Mouse (Mus musculus) ovary, postnatal 14 days (tissue): ENCODE measurements around the gene Luzp1.
A peak's percentile ranks its signal among the peaks of the same experiment; 100 is the strongest.

Experiments
- DNase-seq: peaks from one replicate; pipeline ENCODE4 v3.0.0; 2022; ENCODE audit warnings: low spot score

The Luzp1 gene

DNA sequence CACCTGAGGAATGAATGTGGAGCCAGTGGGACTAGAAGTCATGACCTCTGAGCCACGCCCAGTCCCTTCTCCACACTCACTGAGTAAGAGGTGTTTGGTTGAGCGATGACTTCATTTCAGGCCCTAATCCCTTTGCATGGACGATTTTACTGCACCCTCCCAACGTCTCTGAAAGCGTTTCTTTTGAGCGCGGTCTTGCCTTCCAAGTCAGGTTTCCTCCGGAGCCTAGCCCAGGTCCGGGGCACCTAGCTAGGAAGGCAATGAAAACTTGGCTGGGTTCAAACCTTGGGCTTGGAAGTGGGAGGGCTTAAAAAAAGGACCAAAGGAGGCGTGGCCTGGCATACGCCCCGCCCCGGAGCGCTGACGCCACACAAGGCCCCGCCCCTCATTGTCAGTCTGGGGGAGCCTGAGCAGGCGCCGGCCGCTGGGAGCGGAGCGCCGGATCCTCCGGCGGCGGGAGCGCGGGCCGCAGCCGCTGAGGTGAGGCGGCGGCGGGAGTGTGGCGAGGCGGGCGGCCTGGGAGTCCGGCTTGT lies at the start of gene Luzp1:
Gene Luzp1, plus strand, starts transcription at position 391 of the 533 bp plus-strand sequence.
- peak; percentile 96 for DNase-seq

DNA sequence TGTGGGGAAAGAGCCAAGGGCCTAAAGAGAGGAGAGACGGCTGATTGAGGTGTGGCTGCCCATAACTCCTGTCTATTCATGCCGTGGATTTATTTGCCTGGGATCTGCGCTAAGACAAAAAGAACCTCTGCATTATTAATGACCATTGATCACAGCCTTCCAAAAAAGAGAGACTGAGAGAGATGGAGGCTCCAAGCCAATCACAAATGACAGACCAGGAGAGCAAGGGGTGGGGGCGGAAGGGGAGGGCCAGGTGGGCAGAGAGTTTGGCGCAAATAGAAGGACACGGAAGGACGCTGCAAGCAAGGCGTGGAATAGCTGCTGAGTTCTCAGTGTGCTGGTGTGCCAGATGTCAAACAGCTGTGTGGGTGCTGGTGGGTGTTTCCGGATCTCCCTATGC lies 46.3 kb upstream of the Luzp1 start, which contains the start of gene Htr1d:
Gene Htr1d, plus strand, starts transcription at position 301 of the 400 bp plus-strand sequence.
- DNase-seq, result no peak

DNA sequence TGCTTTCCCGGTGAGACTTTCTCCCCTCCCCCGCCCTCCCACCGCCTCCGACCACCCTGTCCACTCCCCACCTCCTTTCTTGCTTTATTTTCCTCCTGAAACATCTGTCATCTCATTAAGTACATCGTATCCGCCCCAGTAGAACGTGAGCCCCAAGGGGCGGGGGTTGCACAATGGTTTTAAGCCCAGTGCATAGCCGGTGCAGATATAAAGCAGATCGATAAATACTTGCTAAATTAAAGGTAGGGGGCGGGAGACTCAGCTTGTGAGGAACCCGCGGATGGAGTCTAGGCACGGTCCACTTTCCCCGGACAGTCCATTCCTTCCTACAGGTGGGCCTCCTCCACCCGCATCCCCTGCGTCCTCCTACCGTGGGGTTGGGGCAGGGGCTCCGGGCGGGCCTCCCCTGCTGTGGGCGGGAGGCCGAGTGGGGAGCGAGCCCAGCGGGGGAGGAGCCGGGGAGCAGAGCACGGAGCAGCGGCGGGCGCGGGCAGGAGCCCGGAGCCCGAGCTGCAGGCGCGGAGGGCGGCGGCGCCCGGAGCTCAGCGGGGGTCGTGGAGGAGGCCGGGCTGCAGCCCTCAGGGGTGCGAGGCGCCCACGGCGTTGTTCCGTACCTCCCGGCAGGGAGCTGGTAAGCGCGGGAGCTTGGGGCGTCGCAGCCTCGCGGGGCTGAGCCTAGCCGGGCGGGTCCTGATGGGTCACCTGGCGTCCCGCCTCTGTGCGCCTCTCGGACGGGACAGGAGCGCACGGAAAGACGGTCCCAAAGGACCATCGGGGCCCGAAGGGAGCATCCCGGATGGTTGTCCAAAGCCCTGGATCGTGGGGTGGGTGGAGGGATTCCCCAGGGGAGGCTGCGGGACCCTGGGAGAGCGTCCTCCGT lies 45.2 kb upstream of the Luzp1 start:
- DNase-seq, result no peak

DNA sequence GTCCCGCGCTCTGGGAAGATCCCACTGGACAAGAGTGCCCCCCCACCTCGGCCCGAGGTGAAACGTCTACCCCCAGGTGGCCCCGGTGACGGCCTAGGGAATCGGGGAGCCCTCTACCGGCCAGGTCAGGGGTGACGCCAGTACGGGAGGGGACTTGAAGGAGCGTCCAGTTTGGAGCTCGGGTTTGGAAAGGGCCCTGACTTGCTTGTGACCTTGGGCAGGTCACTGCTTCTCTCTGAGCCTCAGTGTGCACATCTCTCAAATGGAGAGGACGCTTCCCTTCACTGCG lies 44.6 kb upstream of the Luzp1 start:
- DNase-seq, result no peak

GRCm38 (mm10) chr4:136430609-136431375 lies 38.8 kb upstream of the Luzp1 start:
- DNase-seq, result no peak

GRCm38 (mm10) chr4:136431376-136431693 lies 38.2 kb upstream of the Luzp1 start:
- peak; percentile 59 for DNase-seq

GRCm38 (mm10) chr4:136434029-136434428 lies 35.5 kb upstream of the Luzp1 start:
- DNase-seq, result no peak

GRCm38 (mm10) chr4:136439106-136439505 lies 30.5 kb upstream of the Luzp1 start:
- DNase-seq, result no peak

DNA sequence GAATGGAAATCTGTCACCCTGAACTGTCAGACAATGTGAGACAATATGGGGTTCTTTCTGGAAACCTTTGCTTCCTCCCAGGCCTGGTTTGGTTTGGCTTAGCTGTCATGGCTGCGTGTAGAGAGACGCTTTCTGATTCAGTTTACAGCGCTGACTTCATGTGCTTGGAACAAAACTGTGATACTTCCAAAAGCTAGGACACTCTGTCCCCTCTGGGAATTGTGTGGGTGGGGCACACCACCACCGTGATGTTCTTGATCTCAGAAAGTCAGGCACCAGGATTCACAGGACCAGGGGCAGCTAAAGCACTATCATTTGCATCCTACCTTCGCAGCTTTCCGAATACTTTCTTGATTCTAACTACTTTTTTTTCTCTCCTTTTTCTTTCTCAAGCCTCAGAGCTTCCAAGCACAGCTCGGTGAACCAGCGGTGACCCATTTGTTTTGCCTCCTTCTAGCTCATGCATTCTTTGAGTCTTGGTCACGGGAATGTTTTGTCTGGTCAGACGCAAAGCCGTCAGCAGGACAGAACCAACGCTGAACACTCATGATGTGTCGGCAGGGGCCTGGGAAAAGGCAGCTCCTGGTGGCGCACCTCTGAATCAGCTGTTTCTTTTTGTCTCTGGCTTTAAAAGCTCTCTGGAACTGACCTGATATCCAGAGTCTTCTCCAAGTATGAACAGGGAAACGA lies 28.1 kb upstream of the Luzp1 start:
- DNase-seq, result no peak

GRCm38 (mm10) chr4:136444561-136444960 lies 25.0 kb upstream of the Luzp1 start:
- DNase-seq, result no peak

DNA sequence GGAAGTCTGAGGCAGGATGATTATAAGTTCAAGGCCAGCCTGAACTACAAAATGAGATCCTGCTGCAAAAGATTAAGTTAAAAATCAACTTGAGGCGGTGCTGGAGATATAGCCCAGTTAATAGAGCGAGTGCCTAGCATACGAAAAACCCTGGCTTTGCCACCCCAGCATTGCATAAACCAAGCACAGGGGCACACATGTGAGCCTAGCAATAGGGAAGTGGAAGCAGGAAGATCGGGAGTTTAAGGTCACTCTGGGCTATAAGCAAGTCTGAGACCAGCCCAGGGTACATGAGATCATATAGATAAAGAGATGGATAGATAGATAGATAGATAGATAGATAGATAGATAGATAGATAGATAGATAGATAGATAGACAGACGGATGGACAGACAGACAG lies 19.8 kb upstream of the Luzp1 start:
- no peak for DNase-seq

- no peak for DNase-seq
Measured at GRCm38 (mm10) chr4:136450271-136450670, 19.3 kb upstream of the Luzp1 start.

DNA sequence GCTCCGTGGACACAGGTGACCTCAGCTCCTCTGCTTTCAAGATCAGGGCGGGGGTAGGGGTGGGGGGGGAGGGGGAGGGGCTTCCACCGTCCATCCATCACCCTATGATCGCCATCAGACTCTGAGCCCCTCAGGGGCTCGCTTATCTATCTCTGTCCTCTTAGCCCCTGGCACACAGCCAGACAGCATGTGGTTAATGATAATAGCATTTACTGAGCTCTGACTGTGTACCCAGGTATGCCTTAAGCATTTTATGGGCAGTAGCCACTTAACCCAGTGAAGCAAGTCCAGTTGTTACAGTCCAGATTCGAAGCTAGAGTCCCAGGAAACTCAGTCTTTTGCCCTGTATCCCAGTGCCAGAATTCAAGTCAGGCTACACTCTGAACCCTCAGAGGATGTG lies 18.0 kb upstream of the Luzp1 start:
- DNase-seq, result no peak

DNA sequence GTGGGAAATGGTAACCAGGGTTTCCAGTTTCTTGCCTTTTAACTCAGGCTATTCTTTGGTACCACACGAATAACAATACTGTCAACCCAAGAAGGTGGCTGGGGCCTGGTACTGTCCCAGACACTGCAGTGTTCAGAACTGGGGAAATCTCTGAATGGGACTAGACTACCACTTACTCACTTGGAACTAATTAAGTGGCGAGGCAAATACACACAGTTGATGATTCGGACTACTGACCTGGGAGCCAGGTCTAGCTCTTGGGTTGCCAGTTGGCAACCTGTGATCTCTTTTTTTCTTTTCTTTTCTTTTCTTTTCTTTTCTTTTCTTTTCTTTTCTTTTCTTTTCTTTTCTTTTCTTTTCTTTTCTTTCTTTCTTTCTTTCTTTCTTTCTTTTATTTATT lies 17.3 kb upstream of the Luzp1 start:
- no peak for DNase-seq

DNA sequence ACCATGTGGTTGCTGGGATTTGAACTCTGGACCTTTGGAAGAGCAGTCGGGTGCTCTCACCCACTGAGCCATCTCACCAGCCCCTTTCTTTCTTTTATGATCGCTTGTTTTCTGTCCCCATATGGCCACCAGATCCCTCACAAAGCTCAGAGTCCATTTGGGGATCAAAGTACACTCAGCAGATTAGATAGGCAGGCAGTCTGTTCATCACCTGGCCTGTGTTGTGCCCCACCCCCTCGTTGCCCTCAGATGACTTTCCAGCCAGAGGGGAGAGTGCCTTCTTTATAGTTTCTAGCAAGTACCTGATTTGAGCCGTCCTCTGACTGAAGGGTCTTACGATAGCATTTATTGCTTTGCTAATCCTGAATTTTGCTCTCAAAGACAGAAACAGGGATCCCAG lies 16.8 kb upstream of the Luzp1 start:
- DNase-seq, result no peak

DNA sequence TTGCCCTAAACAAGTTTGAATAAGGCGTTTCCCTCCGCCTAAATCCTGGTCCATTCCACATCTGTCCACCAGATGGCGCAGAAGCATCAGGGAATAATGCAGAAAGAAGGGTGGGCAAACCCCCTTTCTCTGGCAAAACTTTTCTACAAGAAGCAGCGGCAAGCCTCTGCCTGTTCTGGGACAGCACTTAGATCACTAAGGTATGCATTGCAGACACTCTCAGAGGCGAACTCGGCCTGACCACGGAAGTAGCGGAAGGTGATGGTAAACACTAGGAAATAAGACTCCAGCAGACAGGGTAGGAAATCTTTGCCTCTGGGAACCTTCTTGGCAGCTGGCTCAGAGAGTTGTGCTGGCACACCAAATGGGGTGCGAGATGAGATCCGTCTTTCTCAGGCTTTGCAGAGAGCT lies 14.7 kb upstream of the Luzp1 start:
- peak; percentile 88 for DNase-seq

DNA sequence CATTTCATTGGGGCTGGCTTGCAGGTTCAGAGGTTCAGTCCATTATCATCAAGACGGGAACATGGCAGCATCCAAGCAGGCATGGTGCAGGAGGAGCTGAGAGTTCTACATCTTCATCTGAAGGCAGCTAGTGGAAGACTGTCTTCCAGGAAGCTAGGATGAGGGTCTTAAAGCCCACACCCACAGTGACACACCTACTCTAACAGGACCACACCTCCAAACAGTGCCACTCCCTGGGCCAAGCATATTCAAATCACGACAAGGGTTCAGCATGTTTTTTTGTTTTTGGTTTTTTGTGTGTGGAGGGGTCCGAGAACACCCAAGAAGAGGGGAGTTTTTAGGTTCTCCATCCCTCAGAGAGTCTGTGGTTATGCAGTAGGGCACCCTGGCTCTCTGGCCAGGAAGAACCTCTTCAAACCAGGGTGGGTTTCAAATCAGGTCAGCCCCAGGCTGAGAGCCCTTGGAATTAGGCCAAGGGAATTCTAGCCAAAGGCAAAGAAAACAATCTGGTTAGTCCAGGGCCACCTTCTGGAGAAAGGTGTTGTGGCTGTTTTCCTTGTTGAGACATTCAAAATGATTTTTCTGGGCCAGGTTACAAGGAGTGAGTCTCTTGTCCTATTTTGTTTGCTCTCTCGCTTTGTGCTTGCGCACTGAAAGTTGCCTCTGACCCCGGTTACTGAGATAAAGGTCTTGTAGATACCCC lies 12.9 kb upstream of the Luzp1 start:
- DNase-seq, result no peak

DNA sequence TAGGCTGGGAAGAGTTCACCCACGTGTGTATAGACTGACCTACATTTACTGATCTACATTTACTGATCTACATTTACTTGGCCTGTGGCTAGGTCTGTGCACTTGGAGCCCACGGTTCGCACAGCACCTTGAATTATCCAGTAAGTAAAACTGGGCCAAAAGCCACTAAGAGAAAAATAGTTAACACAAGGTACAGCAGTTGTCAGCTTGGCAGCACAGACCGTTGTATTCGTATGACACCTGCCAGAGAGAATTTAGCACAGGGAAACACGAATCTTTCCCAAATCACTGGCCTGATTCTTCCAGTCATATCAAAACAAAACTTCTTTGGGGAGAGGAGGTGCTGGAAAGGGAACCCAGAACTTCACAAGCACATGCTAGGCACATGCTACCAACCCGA lies 11.3 kb upstream of the Luzp1 start:
- no peak for DNase-seq

DNA sequence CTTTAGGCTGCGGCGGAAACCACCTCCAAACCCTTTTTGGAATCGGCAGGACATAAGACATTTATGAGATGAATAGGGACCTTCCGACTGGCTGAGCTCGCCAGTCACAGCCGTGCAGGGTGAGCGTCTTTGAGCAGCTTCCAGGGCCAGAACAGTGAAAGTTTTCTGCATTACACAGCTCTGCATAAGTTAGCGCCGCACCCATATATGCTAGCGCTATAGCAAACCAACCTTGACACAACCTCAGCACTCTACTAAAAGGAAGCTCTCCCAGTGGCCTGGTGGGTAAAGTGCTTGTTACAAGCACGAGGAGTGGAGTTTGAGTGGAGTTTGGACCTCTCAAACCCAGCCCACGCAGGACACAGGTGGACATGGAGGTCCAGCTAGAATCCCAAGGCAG lies 10.4 kb upstream of the Luzp1 start:
- no peak for DNase-seq

DNA sequence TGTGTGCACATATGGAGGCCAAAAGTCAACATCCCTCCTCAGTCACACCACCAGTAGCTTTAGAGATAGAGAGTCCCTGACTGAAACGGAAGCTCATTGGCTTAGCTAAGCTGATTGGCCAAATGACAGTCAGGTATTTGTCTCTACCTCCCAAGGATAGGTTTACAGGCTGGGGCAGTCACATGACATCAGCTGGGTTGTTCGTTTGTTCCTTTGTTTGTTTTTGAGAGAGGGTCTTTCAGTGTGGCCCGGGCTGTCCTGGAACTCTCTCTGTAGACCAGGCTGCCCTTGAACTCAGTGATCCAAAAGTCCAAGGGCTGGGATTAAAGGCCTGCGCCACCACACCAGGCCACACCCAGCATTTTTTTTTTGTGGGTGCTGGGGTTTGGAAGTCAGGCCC lies 8.4 kb upstream of the Luzp1 start:
- DNase-seq, result no peak

- DNase-seq, result no peak
Measured at GRCm38 (mm10) chr4:136461761-136462085, 7.8 kb upstream of the Luzp1 start.
